Mouse (Mus musculus): ENCODE measurements around the gene Fndc10.
"Not testable (repeated sequence)": the region's sequence is repeated elsewhere in the genome, so short reads cannot be mapped to it uniquely, and the experiment has no call there.

The Fndc10 gene

DNA sequence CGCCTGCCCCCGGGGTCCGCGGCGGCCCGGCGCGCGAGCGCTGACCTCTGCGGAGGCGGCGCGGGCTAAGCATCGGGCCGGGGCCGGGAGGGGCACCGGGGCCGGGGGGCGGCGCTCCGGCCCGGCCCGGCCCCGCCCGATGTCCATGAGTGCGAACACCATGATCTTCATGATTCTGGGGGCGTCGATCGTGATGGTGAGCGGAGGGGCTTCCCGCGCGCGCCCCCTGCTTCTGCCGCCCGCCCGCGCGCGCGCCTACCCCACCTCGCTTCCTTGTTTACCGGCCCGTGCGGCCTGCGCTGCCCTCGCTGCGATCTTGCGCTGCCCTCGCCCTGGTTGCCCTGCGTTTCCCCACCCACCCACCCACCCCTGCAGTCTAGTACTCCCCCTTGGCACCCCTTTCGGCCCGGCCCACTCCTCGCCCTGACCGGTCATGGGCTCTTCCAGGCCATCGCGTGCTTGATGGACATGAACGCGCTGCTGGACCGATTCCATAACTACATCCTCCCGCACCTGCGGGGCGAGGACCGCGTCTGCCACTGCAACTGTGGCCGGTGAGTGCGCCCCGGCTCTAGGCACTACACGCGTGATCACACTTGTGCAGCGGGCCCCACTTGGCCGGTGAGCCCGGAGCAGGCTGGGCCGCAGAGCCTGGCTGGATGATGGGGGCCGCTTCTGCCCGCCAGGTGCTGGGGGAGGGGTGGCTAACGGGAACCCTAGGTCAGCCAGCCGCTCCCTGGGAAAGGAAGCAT, 41.0 kb downstream of the Fndc10 start:
- no peak for DNase-seq (ENCODE audit: low read depth, low spot score)

DNA sequence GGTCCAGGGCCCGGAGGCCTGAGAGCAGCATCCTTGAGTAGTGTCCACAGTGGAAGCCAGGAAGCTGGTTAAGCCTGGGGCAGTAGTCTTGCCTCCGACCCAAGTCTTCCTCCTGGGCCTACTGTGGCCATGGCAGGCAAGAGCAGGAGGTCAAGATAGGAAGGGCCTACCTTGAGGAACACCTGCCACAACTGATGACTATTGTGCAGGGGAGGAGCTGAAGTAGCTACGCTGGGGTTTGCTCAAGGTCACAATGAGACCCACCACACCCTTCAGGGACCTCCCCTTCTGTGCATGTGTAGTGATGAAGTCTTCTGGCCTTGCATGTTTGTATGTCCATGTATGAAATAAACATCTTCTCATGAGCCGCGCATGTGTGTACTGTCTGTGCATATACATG, 41.6 kb downstream of the Fndc10 start:
- no peak for DNase-seq (ENCODE audit: low read depth, low spot score)

DNA sequence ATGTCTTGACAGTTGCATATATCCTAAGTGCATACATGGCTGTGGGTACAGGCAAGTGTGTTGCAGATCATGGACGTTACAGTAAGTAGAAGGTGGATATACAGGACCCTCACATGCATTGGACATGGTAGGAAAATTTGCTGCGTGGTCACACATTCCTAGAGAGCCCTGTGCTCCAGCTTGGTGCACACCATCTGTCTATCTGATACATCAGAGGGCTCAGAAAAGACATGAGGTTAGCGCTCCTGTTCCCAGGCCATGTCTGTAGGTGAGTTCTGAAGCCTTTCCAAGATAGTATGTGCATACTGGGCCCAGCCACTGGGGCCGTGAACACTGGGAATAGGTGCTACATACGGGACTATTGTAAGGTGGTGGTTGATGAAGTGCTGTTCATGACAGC, 42.3 kb downstream of the Fndc10 start:
- no peak for DNase-seq (ENCODE audit: low read depth, low spot score)

DNA sequence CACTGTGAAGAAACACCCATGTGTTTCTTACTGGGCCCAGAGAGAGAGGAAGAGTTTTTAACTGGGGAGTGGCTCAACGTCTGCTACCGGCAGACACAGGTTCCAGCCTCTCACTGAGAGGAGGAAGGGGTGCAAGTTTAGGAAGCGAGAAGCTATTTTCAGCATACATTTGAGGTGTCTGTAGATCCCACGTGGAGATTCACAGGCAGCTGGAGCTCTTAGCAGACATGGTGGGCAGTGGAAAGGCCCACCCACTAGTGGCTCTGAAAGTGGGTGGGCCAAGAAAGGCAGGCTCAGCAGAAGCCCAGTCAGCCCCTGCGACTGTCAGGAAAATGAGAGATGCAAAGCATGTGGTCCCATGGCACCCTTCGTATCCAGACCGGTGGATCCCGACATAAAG, 44.1 kb downstream of the Fndc10 start:
- DNase-seq (ENCODE audit: low read depth, low spot score): no peak

DNA sequence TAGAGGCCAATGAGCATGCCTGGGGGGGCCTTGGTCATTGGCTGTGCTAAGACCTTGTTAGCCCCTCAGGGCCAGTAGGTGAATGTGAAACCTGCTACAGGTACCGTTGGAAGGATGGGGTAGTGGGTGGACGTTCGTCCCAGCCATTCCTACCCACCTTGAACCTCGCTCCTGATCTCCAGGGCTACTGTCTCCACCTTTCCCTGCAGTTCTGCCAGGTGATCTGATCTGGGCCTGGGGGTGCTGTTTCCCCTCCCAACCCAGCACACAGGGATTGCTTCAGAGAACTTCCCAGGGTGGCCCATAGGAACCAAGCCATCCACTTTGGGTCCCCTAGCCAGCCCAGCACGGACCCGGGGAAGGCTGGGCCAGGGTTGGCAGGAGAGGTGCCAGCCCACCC, 45.0 kb downstream of the Fndc10 start:
- no peak for DNase-seq (ENCODE audit: low read depth, low spot score)

DNA sequence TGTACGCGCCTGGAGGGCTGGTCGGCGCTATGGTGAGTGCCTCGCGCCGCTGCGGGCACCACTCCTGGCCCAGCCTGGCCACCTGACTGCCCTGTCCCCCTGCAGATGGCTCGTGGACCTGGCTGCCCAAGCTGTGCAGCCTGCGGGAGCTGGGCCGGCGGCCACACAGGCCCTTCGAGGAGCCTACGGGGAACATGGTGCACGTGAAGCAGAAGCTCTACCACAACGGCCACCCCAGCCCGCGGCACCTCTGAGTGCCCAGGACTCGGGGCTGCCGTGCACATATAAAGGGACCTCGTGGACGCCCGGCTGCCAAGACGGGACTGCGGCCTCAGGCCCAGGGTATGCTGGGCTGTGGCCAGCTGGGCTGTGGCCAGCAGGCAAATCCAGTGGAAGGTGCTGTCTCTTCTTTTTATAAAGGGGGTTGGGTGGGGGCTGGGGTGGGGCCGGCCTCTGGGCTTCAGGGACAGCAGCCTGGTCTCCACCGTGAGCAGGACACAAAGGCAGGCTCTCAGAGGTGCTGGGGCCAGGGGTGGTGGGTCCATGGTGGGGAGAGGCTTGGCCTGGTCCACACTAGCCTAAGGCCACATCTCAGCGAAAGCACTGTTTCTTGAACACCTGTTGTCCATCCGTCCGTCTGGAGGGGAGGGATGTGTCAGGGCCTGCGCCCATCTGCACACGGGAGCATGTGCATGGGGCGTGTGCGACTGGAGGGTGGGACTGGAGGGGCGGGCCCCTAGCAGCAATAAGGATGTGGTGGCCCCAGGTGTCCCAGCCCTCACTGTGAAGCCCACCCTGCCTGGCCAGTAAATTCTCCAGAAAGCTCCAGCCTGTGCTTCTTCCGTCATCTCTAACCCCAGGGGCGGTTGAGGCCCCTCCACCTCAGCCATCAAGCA, 45.8 kb downstream of the Fndc10 start:
- DNase-seq (ENCODE audit: low read depth, low spot score): no peak

DNA sequence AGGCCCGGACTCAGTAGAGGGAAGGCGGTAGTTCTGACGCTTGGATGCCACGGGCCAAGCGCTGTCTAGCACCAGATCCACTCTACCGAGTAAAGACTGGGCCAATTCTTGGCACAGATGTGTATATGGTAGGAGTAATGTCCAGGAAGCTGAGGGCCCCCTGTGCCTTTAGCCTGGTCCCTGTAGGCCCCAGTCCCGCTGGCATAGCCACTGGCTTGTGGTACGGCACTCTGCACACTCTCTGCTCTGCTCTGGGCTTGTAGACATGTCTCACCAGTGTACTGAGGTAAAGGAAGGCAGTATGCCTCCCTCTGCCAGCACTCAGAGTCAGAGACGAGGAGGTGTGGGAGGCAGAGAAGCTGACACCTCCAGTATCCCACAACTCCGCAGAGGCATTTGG, 46.5 kb downstream of the Fndc10 start:
- not testable (repeated sequence) for DNase-seq (ENCODE audit: low read depth, low spot score)

DNA sequence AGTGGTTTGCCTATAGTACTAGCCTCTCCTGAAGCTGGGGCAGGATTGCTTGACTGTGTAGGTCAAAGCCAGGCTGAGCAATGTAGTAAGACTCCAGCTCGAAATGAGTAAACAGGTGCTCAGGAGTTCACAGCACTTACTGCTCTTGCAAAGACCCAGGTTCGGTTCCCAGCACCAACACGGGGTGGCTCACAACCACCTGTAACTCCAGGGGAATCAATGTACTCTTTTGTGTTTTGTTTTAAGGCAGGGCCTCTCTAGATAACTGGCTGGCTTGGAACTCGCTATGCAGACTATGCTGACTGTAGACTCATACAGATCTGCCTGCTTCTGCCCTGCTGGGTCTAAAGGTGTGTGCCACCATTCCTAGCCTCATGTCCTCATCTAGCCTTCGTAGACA, 48.5 kb downstream of the Fndc10 start:
- DNase-seq (ENCODE audit: low read depth, low spot score): no peak

DNA sequence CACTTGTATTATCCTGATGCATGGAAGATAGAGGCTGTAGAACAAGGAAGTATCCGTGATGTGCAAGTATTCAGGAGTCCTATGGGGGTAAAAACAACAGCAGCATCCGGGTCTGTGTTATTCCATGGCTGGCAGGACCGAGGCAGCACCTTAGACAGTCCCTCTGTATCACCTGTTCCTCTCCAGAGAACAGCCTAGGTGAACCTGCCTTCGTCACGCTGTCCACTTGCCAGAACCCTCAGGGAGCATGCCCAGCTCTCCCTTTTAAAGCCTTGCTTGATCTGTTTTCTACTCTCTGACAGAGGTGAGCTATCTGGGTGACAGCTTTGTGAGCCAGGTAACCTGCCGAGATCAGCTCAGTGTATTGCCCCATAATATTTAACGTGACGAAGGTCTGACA, 50.3 kb downstream of the Fndc10 start:
- DNase-seq (ENCODE audit: low read depth, low spot score): no peak

DNA sequence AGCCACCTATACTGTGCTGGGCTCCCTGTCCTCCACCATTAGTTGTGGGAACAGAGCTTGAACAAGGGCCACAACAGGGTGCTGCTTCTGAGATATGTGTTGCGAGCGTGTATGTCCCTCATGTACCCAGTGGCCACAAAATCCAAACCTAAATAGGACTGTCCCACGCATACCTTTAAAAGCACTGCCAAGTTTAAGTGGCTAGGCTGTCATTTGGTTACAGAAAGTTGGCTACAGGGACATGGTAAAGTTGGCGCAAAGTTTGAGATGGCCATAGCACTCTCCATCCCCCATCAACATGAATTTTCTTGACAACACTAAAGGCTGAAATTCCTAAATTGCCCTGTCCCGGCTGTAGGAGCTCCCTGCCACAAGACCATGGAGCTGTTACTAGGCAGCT, 51.0 kb downstream of the Fndc10 start:
- no peak for DNase-seq (ENCODE audit: low read depth, low spot score)
